In the genomic region with DNA sequence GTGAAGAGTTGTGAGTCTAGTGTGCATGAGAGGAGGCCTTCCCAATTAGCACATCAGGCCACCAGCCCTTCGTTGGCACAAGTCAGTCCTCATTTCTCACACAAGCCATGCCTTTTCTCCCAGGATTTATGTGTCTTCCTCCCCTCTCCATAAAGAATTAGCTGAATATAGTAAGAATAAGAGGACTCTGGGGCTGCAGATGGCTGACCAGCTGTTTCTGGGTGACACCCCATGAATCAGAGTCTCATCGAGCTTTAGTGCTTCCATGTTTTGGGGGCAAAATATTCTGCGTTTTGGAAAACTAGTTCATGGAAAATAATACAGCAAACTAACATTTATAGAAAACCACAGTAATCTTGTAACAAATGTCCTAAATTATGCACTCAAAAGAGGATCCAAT, we compare ENCODE assay signal across 22 mouse cellular contexts.
DNase-seq lines count a peak whose midpoint lies in the region; ATAC-seq and TF ChIP-seq lines count a peak whose summit lies in the region.
"Had no signal": no experiment of that assay in that cellular context is flagged by ENCODE, and none has a peak within 500 bp of the region (broad histone marks: within the 10 kb centered on the region; RNA-seq: fewer than 3 reads in every experiment).

No protein-coding gene starts in this region.

- DNase-seq in embryo, embryonic 10.5 days (ENCODE audit: low spot score): peak; percentile 15
- DNase-seq in embryo, embryonic 9.5 days (ENCODE audit: extremely low spot score): no peak
- DNase-seq in left cerebral cortex, adult 18-20 months (ENCODE audit: low spot score in 2 of 2): peak; percentile 38 to 42
- no peak for DNase-seq in left cerebral cortex, adult 11 months (ENCODE audit: low spot score)
- peak; percentile 49 for DNase-seq in right cerebral cortex, adult 18-20 months
- DNase-seq in right cerebral cortex, postnatal 4 days: no peak
- DNase-seq in right cerebral cortex, postnatal 25 days: peak; percentile 33
- DNase-seq in forebrain, postnatal 0 days: no peak
- DNase-seq: adrenal gland, adult 8-10 months; cerebellum, adult 2 months; cerebellum, postnatal 25 days; kidney, adult 9 months; kidney, postnatal 14 days; lung, adult 18-20 months; midbrain, embryonic 14.5 days; thymus, adult 18-20 months; thymus, postnatal 36 days had no signal

- WGBS in forebrain, postnatal 0 days: 55% methylated on average over 3 of the region's 3 CpGs

- H3K27ac ChIP-seq in forebrain, postnatal 0 days (ENCODE audit: low read depth, low read length): no peak overlapping the region
- H3K27ac ChIP-seq: heart, embryonic 10.5 days; intestine, embryonic 15.5 days; limb, embryonic 13.5 days; liver, embryonic 12.5 days had no signal

- H3K4me3 ChIP-seq in forebrain, postnatal 0 days (ENCODE audit: low read depth, low read length): no peak overlapping the region
- H3K4me3 ChIP-seq: heart, embryonic 10.5 days; intestine, embryonic 15.5 days; limb, embryonic 13.5 days; liver, embryonic 12.5 days had no signal

- H3K9me3 ChIP-seq in forebrain, postnatal 0 days (ENCODE audit: low read length): no peaks in the 10 kb centered on the region
- H3K9me3 ChIP-seq: heart, embryonic 10.5 days; intestine, embryonic 15.5 days; limb, embryonic 13.5 days; liver, embryonic 12.5 days had no signal

- no peak for ATAC-seq in forebrain, postnatal 0 days
- ATAC-seq: activated CD4-positive, CD25-positive, alpha-beta regulatory T cell, adult 4 months; intestine, embryonic 15.5 days; liver, embryonic 12.5 days had no signal

- H3K9ac ChIP-seq in forebrain, postnatal 0 days: no peak overlapping the region
- H3K9ac ChIP-seq: intestine, embryonic 15.5 days; limb, embryonic 13.5 days; liver, embryonic 12.5 days had no signal

- no peaks in the 10 kb centered on the region for H3K4me1 ChIP-seq in forebrain, postnatal 0 days (ENCODE audit: insufficient read depth)
- H3K4me1 ChIP-seq: heart, embryonic 10.5 days; intestine, embryonic 15.5 days; limb, embryonic 13.5 days; liver, embryonic 12.5 days had no signal

- no peak overlapping the region for H3K4me2 ChIP-seq in forebrain, postnatal 0 days (ENCODE audit: low read depth)
- H3K4me2 ChIP-seq: intestine, embryonic 15.5 days; limb, embryonic 13.5 days; liver, embryonic 12.5 days had no signal

- TF ChIP-seq CTCF in forebrain, postnatal 0 days (IDR thresholded peaks at IDR 0.05; ENCODE audit: low read depth): no peak

- H3K27me3 ChIP-seq in forebrain, postnatal 0 days (ENCODE audit: insufficient read depth, low read length): no peaks in the 10 kb centered on the region
- H3K27me3 ChIP-seq: intestine, embryonic 15.5 days; limb, embryonic 13.5 days; liver, embryonic 12.5 days had no signal

- H3K36me3 ChIP-seq in forebrain, postnatal 0 days (ENCODE audit: insufficient read depth): no peaks in the 10 kb centered on the region
- H3K36me3 ChIP-seq: heart, embryonic 10.5 days; intestine, embryonic 15.5 days; limb, embryonic 13.5 days; liver, embryonic 12.5 days had no signal

Comparison
In these comparisons a context has a peak if more than half of its experiments do, and no peak if none do; other contexts are left out.
1. DNase-seq: peak in embryo, embryonic 10.5 days (single experiment), left cerebral cortex, adult 18-20 months (2 of 2), right cerebral cortex, adult 18-20 months (single experiment) and right cerebral cortex, postnatal 25 days (single experiment); none in embryo, embryonic 9.5 days (single experiment), left cerebral cortex, adult 11 months (single experiment), right cerebral cortex, postnatal 4 days (single experiment) and forebrain, postnatal 0 days (single experiment).